Mouse (Mus musculus) gastrocnemius, postnatal 25 days (tissue): ENCODE measurements at regions not wholly inside any gene's neighbourhood (a gene's known extent, or its start where the extent isn't known, plus 50 kb on each side); places are given as distances from the start of the nearest gene placed in this dataset.

ENCODE experiments used
- DNase-seq: peaks from one replicate; pipeline ENCODE4 v3.0.0; 2022

GRCm38 (mm10) chr14:72371702-72372277, 119.8 kb downstream of the Gm9195 start:
- DNase-seq: peak; percentile 17

- DNase-seq: no peak
Measured at GRCm38 (mm10) chr14:72360829-72361520, 130.7 kb downstream of the Gm9195 start.

- no peak for DNase-seq
Measured at GRCm38 (mm10) chr14:72360181-72360580, 131.5 kb downstream of the Gm9195 start.

GRCm38 (mm10) chr14:72357915-72358314, 133.7 kb downstream of the Gm9195 start:
- no peak for DNase-seq

GRCm38 (mm10) chr14:72342181-72342580, 149.5 kb downstream of the Gm9195 start:
- no peak for DNase-seq

GRCm38 (mm10) chr14:72341590-72342154, 150.0 kb downstream of the Gm9195 start:
- DNase-seq: no peak

GRCm38 (mm10) chr14:72338046-72338445, 153.6 kb downstream of the Gm9195 start:
- DNase-seq: no peak

- DNase-seq: no peak
Measured at GRCm38 (mm10) chr14:72303856-72304255, 187.8 kb downstream of the Gm9195 start.

- no peak for DNase-seq
Measured at GRCm38 (mm10) chr14:72300026-72300425, 191.6 kb downstream of the Gm9195 start.

- DNase-seq: no peak
Measured at GRCm38 (mm10) chr14:72294631-72295030, 197.0 kb downstream of the Gm9195 start.

GRCm38 (mm10) chr14:72293677-72294387, 197.8 kb downstream of the Gm9195 start:
- DNase-seq: no peak

- no peak for DNase-seq
Measured at GRCm38 (mm10) chr14:72292656-72293299, 198.9 kb downstream of the Gm9195 start.

- no peak for DNase-seq
Measured at GRCm38 (mm10) chr14:72277309-72277708, 214.3 kb downstream of the Gm9195 start.

- DNase-seq: no peak
Measured at GRCm38 (mm10) chr14:72259255-72259654, 232.4 kb downstream of the Gm9195 start.

- DNase-seq: no peak
Measured at GRCm38 (mm10) chr14:72241872-72242271, 249.8 kb downstream of the Gm9195 start.

GRCm38 (mm10) chr14:72240272-72240671, 251.4 kb downstream of the Gm9195 start:
- DNase-seq: no peak

GRCm38 (mm10) chr14:72238344-72238743, 253.3 kb downstream of the Gm9195 start:
- no peak for DNase-seq

GRCm38 (mm10) chr14:72234234-72235075, 257.2 kb downstream of the Gm9195 start:
- DNase-seq: no peak

- no peak for DNase-seq
Measured at GRCm38 (mm10) chr14:72227853-72228252, 263.8 kb downstream of the Gm9195 start.

GRCm38 (mm10) chr14:72227441-72227840, 264.2 kb downstream of the Gm9195 start:
- no peak for DNase-seq

GRCm38 (mm10) chr14:72226946-72227345, 264.7 kb downstream of the Gm9195 start:
- no peak for DNase-seq

GRCm38 (mm10) chr14:72222836-72223235, 268.8 kb downstream of the Gm9195 start:
- DNase-seq: no peak
